Mouse (Mus musculus): ENCODE data around the gene Aff1. TPM values are rescaled to one million over a fixed set of nuclear protein-coding genes. Genes with fewer than 3 reads are reported as not detected.

Gene Aff1
- polyA plus RNA-seq, 1 experiment from 2014 or later: 6.7 TPM

DNA sequence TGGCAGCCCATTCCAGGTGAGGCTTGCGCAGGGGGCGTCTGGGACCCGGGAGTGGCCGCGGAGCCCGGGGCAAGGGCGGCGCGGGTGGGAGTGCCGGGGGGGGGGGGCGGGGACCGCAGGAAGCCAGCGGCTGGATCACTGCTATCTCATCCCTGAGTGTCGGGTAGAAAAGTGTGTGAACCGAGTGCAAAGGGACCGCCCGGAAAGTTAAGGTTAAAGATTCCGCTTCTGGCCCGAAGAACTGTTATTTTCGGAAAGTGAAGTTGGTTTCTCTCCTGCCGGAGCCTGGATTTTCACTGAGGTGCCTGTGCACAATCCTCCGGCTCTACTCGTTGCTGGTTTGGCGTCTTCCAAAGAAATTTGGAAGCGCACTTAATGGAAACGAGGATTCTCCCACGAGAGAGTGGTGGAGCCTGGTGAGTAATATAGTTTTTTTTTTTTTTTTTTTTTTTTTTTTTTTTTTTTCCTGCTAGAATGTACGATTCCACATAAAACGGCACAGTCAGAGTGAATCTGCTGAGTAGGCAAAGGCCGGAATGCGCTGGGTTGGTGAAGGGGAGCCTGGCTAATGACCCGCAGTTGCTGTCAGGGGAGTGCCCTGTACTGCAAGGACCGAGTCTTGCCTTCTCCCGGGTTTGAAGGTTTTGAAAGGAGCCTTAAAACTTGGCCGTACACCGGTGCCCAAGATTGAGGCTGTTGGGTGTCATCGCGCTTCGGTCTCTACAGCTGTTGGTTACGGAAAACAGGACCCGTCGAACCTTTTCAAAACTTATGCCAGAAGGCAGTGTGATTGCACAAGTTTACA, 62.4 kb downstream of the Aff1 start:
- H3K27me3 ChIP-seq: no peaks in the 10 kb centered on the region
- no peaks in the 10 kb centered on the region for H3K36me3 ChIP-seq
- H3K9me3 ChIP-seq: no peaks in the 10 kb centered on the region
- 4% methylated on average over 33 of the region's 42 CpGs for WGBS
- peaks cover 26% of the 10 kb centered on the region for H3K4me1 ChIP-seq
- H3K27ac ChIP-seq: peak overlapping the region; percentile 95
- ATAC-seq (ENCODE audit: borderline replicate concordance, extremely low read depth, low FRiP score, low TSS enrichment): peak; percentile 72
- H3K4me3 ChIP-seq: peak overlapping the region; percentile 84
- peak overlapping the region; percentile 64 for H3K9ac ChIP-seq
- peak overlapping the region; percentile 90 for H3K4me2 ChIP-seq

DNA sequence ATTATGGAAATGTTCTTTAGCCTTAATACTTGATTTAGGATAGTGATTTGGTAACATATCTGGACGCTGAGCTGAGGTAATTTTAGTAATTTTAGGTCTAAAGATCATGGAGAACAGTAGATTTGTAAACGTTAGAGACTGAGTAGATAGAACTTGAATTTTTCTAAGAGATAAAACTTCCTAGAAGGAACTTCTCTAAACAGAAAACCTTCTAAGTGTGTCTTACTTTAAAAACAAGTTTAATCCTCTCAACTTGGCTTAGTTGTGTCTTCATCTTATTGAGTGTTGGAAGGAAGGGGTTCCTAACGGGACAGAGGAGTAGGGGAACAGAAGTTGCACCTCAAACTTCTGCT, 62.9 kb downstream of the Aff1 start:
- no peak for ATAC-seq (ENCODE audit: borderline replicate concordance, extremely low read depth, low FRiP score, low TSS enrichment)
- Histone ChIP-seq H3K9ac (peak overlapping the region; percentile 64; the same call in 1 of the 2 replicates), H3K36me3 (no peaks in the 10 kb centered on the region), H3K4me2 (peak overlapping the region; percentile 90), H3K4me1 (peaks cover 32% of the 10 kb centered on the region), H3K27ac (no peak overlapping the region), H3K9me3 (no peaks in the 10 kb centered on the region), H3K4me3 (peak overlapping the region; percentile 84), H3K27me3 (no peaks in the 10 kb centered on the region)
- WGBS: 39% methylated on average over 3 of the region's 3 CpGs

DNA sequence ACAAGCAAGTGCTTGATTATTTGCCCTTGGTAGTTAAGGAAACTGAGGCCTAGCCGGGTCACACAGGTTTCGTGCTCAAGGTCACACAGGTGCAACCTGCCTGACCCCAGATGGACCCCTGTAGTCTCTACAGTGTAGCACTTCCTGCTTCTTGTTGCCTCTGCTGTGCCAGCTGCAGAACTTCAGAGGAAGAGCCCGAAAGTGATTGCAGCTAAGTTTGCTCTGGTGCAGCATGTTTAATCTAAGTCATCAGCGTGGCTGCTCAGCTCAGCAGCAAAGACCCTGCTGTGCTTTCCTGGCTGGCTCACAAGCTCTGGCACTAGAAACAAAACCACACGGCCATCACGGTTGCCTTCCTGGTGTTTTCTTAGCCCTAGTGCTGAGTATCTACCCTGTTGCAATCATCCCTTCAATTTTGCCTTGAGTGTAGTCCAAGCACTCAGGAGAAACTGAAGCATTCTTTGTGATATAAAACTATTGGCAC, 64.1 kb downstream of the Aff1 start:
- Histone ChIP-seq H3K9ac (no peak overlapping the region), H3K4me2 (no peak overlapping the region), H3K9me3 (no peaks in the 10 kb centered on the region), H3K4me3 (no peak overlapping the region), H3K4me1 (peaks cover 41% of the 10 kb centered on the region), H3K27me3 (no peaks in the 10 kb centered on the region), H3K36me3 (no peaks in the 10 kb centered on the region), H3K27ac (no peak overlapping the region)
- no peak for ATAC-seq (ENCODE audit: borderline replicate concordance, extremely low read depth, low FRiP score, low TSS enrichment)
- WGBS: 49% methylated on average over 6 of the region's 6 CpGs

DNA sequence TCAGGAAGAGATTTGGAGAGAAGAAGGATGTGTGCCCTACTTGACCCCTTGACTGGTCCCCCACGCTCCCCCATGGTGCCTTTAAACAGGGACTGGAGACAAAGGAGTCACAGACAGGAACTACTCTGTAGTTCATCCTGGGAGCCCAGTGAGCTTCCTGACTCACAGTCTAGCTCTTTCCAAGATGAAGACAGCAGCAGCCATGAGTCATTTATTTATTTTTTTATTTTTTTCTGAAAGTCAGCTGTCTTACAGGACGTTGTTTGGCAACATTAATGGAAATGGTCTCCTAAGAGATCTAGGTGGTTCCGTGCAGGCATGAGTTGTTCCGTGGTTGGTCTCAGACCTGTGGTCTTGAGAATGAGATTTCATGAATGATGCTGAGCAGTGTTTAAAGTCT, 66.3 kb downstream of the Aff1 start:
- H3K36me3 ChIP-seq: no peaks in the 10 kb centered on the region
- H3K27me3 ChIP-seq: no peaks in the 10 kb centered on the region
- no peak overlapping the region for H3K27ac ChIP-seq
- H3K4me3 ChIP-seq: no peak overlapping the region
- no peaks in the 10 kb centered on the region for H3K9me3 ChIP-seq
- no peak for ATAC-seq (ENCODE audit: borderline replicate concordance, extremely low read depth, low FRiP score, low TSS enrichment)
- WGBS: 55% methylated on average over 4 of the region's 4 CpGs
- no peak overlapping the region for H3K9ac ChIP-seq
- H3K4me2 ChIP-seq: no peak overlapping the region
- H3K4me1 ChIP-seq: peaks cover 40% of the 10 kb centered on the region

DNA sequence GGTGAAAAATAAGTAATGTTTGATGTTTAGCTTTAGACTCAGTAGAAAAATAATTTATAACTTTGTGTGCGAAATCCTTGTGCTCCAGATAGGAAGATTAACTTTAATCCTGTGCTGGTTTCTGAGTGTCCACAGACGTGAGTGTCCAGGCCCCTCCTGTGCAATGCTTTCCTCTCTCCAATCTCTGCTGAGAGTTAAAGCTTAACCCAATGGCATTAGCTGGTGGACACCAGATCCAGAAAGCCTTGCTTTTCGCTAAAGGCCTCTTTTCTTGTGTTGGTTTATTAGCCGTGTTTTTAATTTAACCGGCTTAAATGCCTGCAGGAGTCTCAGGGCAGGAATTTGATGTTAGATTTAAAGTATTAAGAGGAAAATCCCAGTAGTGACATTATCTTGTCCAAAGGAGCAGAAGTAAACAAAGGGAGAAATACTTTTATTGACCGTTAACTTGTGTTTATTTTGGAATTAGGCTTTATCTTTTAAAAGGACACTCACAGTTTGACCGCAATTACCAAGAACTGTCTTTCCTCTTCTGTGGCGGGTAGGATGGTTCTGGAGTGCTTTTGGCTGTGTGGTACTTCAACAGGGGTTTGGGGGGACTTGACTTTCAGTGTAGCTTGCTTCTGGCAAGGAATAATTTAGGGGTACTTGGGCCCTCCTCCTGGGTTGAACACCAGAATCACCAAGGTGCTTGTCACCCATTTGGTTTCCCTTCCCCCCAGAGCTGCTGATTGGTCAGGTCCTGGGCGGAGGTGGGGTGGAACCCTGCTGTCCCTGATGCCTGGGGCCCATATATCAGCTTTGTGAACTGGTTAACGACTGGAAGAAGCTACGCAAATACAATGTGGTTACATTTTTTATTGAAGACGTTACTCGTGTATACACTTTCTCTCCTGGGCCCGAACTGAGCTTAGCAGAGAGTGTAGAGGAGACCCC, 67.6 kb downstream of the Aff1 start:
- Histone ChIP-seq H3K36me3 (no peaks in the 10 kb centered on the region), H3K4me2 (peak overlapping the region; percentile 78), H3K27me3 (no peaks in the 10 kb centered on the region), H3K9ac (peak overlapping the region; percentile 28), H3K9me3 (no peaks in the 10 kb centered on the region), H3K4me3 (peak overlapping the region; percentile 38), H3K27ac (peak overlapping the region; percentile 81), H3K4me1 (peaks cover 40% of the 10 kb centered on the region)
- 46% methylated on average over 14 of the region's 14 CpGs for WGBS
- ATAC-seq (ENCODE audit: borderline replicate concordance, extremely low read depth, low FRiP score, low TSS enrichment): peak; percentile 63; the same call in 1 of the 2 replicates

DNA sequence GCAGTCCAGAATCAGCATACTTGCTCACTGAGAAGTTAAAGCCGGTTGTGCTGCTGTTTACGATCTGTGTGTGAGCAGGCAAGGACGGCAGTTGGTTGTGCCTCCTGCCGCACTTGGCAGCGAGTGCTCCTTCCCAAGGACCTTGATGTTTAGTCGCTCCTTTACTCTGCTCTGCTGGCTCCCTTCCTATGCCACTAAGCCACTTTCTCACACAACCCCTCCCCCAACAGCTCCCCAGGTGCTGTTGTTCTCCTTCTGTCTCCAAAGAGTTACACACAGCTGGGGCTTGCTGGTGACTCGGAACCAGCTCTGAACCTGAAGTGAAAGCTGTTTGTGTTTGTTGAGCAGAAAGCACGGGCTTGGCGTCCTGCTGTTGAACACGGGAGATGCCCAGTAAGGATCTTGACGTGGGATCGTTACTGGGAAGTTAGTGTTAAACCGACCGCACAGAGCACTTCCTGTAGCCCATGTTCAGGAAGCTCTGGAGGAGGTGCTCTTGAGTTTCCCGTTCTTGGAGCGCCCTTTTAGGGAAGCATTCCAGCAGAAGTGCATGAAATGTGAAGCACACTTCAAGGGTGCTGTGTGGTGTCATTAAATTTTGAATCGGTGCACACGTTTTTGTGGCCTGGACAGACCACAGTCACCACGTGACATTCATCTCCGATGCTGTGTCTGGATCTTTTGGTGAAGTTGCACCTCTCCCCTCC, 68.4 kb downstream of the Aff1 start:
- 2% methylated on average over 20 of the region's 20 CpGs for WGBS
- no peaks in the 10 kb centered on the region for H3K9me3 ChIP-seq
- no peaks in the 10 kb centered on the region for H3K27me3 ChIP-seq
- peak overlapping the region; percentile 28 for H3K9ac ChIP-seq
- H3K4me3 ChIP-seq: peak overlapping the region; percentile 38
- H3K27ac ChIP-seq: peak overlapping the region; percentile 81
- peak; percentile 64; the same call in 1 of the 2 replicates for ATAC-seq (ENCODE audit: borderline replicate concordance, extremely low read depth, low FRiP score, low TSS enrichment)
- peaks cover 36% of the 10 kb centered on the region for H3K4me1 ChIP-seq
- no peaks in the 10 kb centered on the region for H3K36me3 ChIP-seq
- peak overlapping the region; percentile 78 for H3K4me2 ChIP-seq

DNA sequence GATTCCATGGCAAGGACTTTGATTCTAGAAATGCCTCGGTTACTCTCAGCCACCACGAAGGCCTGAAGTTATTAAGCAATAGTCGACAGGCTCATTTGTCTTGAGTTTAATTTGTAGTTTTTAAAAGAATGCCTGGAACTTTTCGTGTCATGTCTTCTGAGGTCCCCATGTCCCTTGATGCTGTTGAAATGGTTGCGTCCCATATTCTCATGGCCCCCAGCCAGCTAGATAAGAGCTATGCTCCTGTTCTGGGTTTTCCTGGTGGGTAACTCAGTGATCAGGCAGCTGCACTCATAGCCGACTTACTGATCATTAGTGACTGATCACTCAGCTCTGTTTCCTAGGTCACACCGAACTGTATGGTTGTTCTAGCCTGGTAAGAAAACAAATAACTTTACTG, 69.6 kb downstream of the Aff1 start:
- WGBS: 61% methylated on average over 7 of the region's 7 CpGs
- Histone ChIP-seq H3K27ac (no peak overlapping the region), H3K9me3 (no peaks in the 10 kb centered on the region), H3K4me3 (no peak overlapping the region), H3K27me3 (no peaks in the 10 kb centered on the region), H3K4me1 (peaks cover 30% of the 10 kb centered on the region), H3K9ac (no peak overlapping the region), H3K4me2 (no peak overlapping the region), H3K36me3 (no peaks in the 10 kb centered on the region)
- no peak for ATAC-seq (ENCODE audit: borderline replicate concordance, extremely low read depth, low FRiP score, low TSS enrichment)

DNA sequence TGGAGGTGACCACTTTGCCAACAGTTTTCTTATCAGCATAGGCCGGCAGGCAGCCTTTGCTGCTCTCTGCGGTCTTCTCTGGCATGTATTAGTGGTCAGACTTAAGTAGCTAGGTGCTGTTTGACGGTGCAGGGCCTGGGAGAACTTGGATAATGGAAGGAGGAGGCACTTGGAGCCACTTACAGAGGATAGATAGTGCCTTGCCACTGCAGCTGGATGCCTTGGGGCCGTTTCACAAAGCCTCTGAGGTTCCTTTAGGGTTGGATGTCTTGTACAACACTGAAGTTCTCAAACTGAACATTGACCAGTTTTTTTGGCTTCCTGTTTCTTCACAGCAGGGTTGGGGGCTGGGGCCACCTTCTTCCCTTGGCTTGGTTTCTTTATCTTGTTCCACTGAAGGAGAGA, 70.7 kb downstream of the Aff1 start:
- Histone ChIP-seq H3K4me3 (no peak overlapping the region), H3K36me3 (no peaks in the 10 kb centered on the region), H3K9me3 (no peaks in the 10 kb centered on the region), H3K4me2 (no peak overlapping the region), H3K27me3 (no peaks in the 10 kb centered on the region), H3K27ac (no peak overlapping the region), H3K4me1 (peaks cover 26% of the 10 kb centered on the region), H3K9ac (no peak overlapping the region)
- no peak for ATAC-seq (ENCODE audit: borderline replicate concordance, extremely low read depth, low FRiP score, low TSS enrichment)
- WGBS: 48% methylated on average over 4 of the region's 4 CpGs

DNA sequence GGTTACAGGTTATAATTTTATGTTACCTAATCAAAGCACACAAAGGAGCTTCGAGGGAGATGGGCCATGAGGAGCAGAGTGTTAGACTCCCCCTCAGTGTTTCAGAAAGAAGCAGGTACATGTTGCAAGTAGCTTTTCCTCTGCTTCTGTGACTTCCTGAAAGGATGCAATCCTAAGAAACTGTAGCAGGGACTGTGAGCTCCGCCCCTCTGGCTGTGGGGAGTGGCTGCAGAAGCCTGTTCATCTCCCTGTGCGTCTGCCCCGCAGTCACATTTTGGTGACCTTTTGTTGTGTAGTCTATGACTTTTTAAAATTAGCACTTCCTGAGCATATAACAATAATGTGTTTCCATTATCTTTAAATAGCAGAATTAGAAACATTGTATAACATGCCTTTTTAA, 73.2 kb downstream of the Aff1 start:
- ATAC-seq (ENCODE audit: borderline replicate concordance, extremely low read depth, low FRiP score, low TSS enrichment): no peak
- H3K4me1 ChIP-seq: peaks cover 14% of the 10 kb centered on the region
- no peaks in the 10 kb centered on the region for H3K9me3 ChIP-seq
- no peak overlapping the region for H3K27ac ChIP-seq
- H3K9ac ChIP-seq: no peak overlapping the region
- WGBS: 89% methylated on average over 4 of the region's 4 CpGs
- H3K27me3 ChIP-seq: no peaks in the 10 kb centered on the region
- no peak overlapping the region for H3K4me3 ChIP-seq
- H3K36me3 ChIP-seq: no peaks in the 10 kb centered on the region
- no peak overlapping the region for H3K4me2 ChIP-seq

DNA sequence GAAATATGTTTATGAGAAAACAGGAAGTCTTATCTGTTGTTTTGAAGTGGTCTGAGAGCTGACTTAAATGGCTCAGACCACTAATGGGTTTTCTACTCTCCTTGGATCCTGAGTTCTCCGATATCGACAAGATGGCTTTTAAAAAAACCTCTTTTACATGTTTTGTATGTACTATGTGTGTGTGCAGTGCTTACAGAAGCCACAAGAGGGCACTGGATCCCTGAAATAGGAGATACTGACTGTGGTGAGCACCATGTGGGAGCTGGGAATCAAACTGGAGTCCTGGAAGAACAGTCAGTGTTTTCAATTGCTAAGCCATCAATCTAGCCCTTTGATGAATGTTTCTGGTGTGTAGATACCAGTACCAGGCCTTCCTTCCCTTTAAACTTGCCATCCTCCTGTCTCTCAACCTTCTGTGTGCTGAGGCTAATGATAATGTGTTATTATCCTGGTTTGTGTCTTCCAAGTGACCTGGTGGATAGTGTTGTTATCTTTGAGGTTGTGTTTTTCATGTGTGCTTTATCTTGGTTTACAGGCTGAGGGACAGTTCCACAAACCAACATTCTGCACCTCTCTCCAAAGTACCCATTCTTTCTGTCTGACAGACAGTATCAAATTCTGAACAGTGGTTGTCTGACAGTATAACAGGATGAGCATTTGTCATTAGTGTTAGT, 73.7 kb downstream of the Aff1 start:
- 96% methylated on average over 2 of the region's 2 CpGs for WGBS

DNA sequence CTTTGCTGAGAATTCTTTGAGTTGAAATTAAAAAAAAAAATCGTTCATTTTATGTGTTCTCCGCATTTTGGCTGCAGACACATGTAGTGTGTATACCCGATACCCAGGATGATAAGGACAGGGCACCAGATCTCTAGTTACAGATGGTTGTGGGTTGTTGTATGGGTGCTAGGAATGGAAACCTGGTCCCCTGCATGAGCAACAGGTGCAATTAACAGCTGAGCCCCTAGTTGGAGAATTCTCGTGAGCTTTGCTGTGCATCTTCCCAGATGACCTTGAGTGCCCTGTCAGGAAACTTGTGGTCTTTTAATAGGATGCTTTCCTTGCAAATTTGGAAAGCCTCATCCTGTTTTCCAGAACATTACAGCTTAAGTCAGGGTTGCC, 74.2 kb downstream of the Aff1 start:
- WGBS: 92% methylated on average over 4 of the region's 4 CpGs
- Histone ChIP-seq H3K9me3 (no peaks in the 10 kb centered on the region), H3K27me3 (no peaks in the 10 kb centered on the region), H3K4me1 (0 out of 2 replicates have a peak, but pooled peaks cover 7% of the 10 kb centered on the region), H3K27ac (no peak overlapping the region), H3K4me3 (no peak overlapping the region), H3K36me3 (no peaks in the 10 kb centered on the region), H3K4me2 (no peak overlapping the region), H3K9ac (no peak overlapping the region)
- no peak for ATAC-seq (ENCODE audit: borderline replicate concordance, extremely low read depth, low FRiP score, low TSS enrichment)

More for the DNA sequence above, 73.7 kb downstream of the Aff1 start:
- no peak for ATAC-seq (ENCODE audit: borderline replicate concordance, extremely low read depth, low FRiP score, low TSS enrichment)
- H3K9ac ChIP-seq: no peak overlapping the region
- peaks cover 9% of the 10 kb centered on the region for H3K4me1 ChIP-seq
- no peaks in the 10 kb centered on the region for H3K27me3 ChIP-seq
- H3K27ac ChIP-seq: no peak overlapping the region
- H3K36me3 ChIP-seq: no peaks in the 10 kb centered on the region
- H3K9me3 ChIP-seq: no peaks in the 10 kb centered on the region
- H3K4me3 ChIP-seq: no peak overlapping the region
- H3K4me2 ChIP-seq: no peak overlapping the region
